Mouse (Mus musculus) activated CD4-positive, CD25-positive, alpha-beta regulatory T cell, adult 4 months (primary cell): ENCODE results near the gene Slc25a12. TPM values are rescaled to one million over a fixed set of nuclear protein-coding genes. Genes with fewer than 3 reads are reported as not detected.
A peak's percentile ranks its signal among the peaks of the same experiment; 100 is the strongest.
"Not testable (repeated sequence)": the region's sequence is repeated elsewhere in the genome, so short reads cannot be mapped to it uniquely, and the experiment has no call there.

Experiments used
- ATAC-seq: one replicate; pipeline ENCODE4 v1.8.0; 2017
- polyA plus RNA-seq, 2 experiments: library from polyadenylated mRNA; unstranded; fragments of 100-300 nt; shearing (Covaris generic); gene quantifications; one replicate each; pipeline ENCODE4 v1.2.1; 2017

The Slc25a12 gene
- polyA plus RNA-seq = 10 to 100 TPM; 56.8 to 60.5 TPM

DNA sequence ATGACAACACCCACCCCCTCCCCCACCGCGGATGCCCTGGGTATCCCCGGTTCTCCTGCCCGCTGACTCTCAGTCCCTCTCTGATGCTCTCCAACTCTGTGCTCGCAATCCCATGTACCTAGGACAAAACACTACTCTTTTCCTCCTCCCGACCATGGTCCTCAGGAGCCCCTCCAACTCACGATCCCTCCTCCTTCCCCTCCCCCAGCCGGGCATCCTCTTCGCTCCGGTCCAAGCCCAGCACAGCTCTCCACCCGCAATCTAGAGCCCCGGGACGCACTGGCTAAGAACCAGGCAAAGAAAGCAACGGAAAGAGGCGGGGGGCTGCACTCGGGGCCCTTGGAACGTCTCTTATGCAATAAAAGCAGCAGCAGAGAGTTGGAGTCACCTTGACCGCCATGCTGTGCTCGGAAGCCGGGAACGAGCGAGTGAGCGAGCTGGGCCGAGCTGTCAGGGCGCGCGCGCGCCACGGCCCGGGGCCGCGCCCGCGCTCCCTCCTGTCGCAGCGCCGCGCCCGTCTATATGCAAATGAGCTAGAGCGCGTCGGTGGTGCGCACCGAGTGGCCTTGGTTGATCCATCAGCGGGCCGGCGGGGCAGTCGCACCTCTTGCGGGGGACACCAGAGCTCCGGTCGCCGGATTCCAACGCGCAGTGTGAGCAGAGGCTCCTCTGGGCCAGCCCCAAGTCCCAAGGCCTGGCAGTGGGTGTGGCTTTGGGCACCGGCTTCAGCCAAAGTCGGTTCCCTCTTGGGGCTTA lies at the start of gene Slc25a12:
Gene Slc25a12 (minus strand): TSS at position 625 of the 756 bp plus-strand sequence.
- peak; percentile 90 for ATAC-seq

DNA sequence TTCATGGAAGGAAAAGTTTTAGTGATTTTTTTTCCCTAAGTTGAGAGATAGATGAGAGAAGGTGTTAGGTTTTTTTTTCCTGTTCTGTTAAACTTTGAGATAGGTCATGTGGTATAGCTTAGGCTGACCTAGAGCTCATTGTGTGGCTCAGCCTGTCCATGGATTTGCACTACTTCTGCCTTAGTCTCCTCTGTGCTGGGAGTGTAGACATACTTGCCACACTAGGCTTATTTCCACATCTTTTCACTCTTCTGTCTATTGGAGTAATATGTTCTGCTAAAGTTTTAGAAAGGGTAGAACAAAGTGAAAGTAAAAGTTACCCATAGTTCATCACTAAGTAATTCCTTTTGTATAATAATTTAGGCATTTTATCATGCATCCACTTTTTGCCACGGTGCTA lies 38.1 kb upstream of the Slc25a12 start:
- no peak for ATAC-seq

DNA sequence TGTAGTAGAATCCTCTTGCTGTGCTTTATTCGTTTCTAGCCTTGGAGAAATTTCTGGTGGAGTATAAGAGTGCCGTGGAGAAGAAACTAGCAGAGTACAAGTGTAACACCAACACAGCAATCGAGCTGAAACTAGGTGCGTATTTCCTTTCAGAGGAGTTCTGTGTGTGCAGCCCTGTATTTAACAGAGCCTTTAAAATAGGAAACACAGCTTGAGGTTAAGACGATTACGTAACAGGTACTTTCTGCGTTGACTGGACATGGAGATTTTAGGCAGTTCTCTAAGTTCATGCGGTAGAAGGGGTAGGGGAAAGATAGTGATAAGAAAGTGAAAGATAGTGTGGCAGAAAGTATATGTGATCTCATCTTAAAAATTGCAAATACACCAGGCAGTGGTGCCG lies 22.3 kb upstream of the Slc25a12 start:
- peak; percentile 24 for ATAC-seq

- peak; percentile 98 for ATAC-seq
These were observed 21.6 kb upstream of the Slc25a12 start, which contains the start of gene Hat1 for GRCm38 (mm10) chr2:71388951-71389763. Gene Hat1 (plus strand): TSS chr2:71388958.

- no peak for ATAC-seq
These were observed 20.2 kb upstream of the Slc25a12 start for GRCm38 (mm10) chr2:71387766-71388165.

DNA sequence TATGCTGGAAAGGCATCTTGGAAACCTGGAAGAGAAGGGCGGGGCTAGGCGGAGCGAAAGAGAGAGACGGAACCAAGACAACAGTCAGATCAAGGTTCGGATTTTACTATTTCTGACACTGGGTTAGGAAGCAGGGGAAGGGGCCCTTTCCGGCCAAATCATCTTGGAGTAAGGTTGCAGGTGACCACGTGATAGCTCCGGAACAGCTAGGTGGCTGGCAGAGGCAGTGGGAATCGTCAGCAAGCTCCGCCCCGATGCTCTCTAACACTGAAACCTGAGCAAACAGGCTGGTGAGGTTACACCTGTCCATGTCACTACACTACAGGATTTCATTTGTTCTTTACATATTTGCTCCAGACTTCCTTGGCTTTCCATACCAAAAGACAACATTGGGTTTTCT lies 16.3 kb upstream of the Slc25a12 start:
- no peak for ATAC-seq

DNA sequence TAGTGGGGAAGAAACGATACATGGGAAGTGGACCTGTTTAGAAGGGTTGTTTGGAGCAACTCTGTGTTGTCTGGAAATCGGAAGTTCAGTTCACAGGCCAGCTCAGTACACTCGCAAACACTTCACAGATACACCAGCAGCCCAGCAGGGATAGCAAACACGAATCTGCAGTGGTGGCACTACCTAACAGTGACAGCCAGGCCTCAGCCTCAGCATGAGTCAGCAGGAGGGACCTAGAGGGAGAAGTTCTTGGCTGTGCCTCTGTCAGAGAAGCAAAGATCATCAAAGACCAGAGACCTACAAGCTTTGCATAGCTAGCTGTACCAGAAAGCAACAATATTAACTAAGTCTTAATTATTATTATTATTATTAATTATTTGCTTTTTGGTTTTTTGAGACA lies 14.4 kb upstream of the Slc25a12 start:
- no peak for ATAC-seq

DNA sequence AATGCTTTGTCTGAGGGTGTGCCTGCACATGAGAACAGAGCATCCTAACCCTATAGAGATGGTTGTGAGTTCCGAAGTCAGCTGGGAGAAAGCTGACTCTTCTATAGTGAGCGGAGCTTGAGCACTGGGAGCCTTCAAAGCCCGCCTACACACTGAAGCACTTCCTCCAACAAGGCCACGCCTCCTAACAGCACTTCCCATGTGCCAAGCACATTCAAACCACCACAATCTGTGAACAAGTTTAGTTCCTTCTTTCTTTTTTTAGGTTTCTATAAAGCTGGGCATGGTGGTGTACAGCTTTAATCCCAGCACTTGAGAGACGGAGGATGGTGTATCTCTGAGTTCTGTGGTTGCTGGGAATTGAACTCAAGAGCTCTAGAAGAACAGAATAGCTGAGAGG lies 9.9 kb upstream of the Slc25a12 start:
- ATAC-seq = no peak

DNA sequence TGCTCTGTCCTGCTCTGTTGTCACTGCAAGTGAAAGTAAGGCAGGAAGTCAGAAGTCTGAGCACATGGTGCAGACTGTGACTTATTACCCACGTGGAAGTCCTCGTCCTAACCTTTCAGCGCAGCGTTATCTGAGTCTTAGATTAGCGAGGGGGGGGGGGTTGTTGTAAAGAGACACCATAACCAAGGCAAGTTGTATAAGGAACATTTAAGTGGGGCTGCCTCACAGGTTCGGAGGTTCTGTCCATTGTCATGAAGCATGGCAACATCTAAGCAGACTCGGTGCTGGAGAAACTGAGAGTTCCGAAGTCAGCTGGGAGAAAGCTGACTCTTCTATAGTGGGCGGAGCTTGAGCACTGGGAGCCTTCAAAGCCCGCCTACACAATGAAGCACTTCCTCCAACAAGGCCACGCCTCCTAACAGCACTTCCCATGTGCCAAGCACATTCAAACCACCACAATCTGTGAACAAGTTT lies 8.9 kb upstream of the Slc25a12 start:
- ATAC-seq = peak; percentile 79

GRCm38 (mm10) chr2:71374275-71375155 lies 7.0 kb upstream of the Slc25a12 start:
- ATAC-seq = no peak

GRCm38 (mm10) chr2:71372261-71372660 lies 4.7 kb upstream of the Slc25a12 start:
- ATAC-seq = not testable (repeated sequence)

DNA sequence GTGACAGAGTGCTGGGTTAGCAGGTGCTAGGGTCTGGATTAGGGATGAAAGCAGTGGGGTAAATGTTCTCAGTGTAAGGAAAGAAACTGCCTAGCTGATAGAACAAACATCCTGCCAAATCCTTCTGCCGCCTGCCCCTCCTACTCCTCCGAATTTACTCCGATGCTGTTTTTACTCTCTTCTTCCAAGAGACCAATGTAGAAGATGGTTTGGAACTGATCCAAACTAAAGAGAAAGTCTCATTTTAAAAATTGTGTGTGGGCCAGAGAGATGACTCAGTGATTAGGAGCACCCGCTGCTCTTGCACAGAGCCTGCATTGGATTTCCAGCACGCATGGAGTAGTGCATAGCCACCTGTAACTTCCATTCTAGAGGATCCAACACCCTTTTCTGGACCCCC lies 4.2 kb upstream of the Slc25a12 start:
- ATAC-seq = no peak

GRCm38 (mm10) chr2:71368086-71368485 lies 537 bp upstream of the Slc25a12 start:
- ATAC-seq = no peak

GRCm38 (mm10) chr2:71366618-71367124 lies 878 bp downstream of the Slc25a12 start:
- ATAC-seq = peak; percentile 60

DNA sequence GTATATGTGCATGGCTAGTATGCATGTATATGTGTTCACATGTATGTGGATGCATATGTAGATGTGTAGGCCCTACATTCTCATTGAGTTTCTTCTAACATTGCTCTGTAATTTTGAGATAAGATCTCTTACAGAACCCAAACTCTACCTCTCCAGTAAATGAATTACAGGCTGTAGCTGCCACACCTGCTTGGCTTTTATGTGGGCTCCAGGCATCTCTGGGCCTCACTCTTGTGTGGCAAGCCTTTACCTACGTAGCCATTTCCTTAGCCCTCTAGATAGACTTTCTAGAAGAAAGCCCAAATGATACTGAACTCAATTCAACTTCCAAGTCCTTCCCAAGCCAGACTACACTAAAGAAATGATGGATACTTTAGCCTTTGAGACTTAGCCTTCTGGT lies 7.4 kb downstream of the Slc25a12 start:
- ATAC-seq = peak; percentile 77

DNA sequence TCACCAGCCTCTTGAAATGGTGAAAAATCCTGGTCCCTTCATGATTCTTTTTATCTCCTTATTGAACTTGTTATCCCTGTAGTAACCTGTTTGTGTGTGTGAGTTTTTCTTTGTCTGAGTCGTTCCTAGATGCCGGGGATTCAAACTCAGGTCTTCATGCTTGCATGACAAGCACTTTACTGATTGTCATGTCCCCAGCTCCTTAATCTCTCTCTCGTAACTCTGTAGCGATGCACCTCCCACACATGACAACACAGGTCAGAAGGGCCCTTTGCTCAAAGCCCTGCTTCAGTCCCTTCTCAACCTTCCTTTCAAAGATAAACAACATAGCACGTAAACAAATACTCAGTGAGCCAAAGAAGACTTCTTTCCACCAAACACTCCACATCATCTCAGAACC lies 9.2 kb downstream of the Slc25a12 start:
- no peak for ATAC-seq

DNA sequence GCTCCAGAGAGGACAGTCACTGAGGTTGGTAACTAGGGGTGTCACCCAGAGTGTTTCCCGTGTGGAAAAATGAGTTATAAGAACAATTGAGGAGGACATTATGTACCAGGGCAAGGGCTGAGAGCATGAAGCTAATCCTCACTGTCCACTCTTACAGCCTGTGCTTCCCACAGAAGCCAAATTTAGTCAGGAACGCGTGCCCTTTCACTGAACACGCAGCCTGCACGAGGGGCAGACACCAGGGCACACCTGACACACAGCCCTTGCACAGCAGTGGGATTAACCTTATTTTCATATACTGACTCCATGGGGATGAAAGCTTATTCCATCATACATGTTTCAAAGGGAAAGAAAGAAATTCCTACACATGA lies 13.5 kb downstream of the Slc25a12 start:
- no peak for ATAC-seq

- ATAC-seq = no peak
These were observed 14.1 kb downstream of the Slc25a12 start for GRCm38 (mm10) chr2:71353306-71354054.

GRCm38 (mm10) chr2:71351727-71351987 lies 15.9 kb downstream of the Slc25a12 start:
- ATAC-seq = no peak

- ATAC-seq = no peak
These were observed 16.4 kb downstream of the Slc25a12 start for GRCm38 (mm10) chr2:71350904-71351726.

DNA sequence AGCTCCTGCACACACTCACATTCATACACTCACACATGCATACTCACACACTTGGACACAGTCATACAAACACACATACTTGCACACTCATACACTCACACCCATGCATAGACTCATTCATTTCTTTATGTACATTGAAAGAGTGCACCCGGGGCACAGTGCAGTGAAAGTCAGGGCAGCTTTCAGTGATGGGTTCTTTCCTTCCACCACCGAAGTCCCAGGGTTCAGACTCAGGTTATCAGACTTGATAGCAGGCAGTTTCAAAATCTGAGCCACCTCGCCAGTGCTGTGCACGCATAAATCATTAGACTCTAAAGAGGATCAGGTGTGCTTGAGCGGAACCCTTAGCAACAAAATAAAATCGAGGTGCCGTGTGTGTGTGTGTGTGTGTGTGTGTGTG lies 17.4 kb downstream of the Slc25a12 start:
- ATAC-seq = no peak
